Mouse (Mus musculus): ENCODE results near the gene Agbl5. TPM values are rescaled to one million over a fixed set of nuclear protein-coding genes. Genes with fewer than 3 reads are reported as not detected.

Agbl5 gene
- total and polyA plus RNA-seq, 2 experiments from 2014 or later, result 4.2 to 28.2 TPM

DNA sequence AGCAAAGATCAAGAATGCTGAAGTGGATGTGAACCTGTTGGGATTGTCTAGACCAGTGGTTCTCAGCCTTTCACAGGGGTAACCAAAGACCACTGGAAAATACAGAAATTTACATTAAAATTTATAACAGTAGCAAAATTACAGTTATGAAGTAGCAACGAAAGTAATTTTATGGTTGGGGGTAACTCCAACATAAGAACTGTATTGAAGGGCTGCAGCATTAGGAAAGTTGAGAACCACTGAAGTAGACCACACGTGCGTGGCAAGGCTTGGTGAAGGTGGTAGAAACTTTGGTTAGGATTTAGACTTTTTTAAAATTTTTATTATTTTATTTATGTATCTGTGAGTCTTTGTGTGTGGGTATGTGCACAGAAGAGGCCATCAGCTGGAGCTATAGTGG, 20.8 kb upstream of the Agbl5 start, which contains the start of gene Tmem214:
TSS of gene Tmem214 (plus strand) at position 301 of the 400 bp plus-strand sequence.
- no peak for ATAC-seq (ENCODE audit: insufficient read depth, low read depth)
- Histone ChIP-seq H3K4me1 (ENCODE audit: control insufficient read depth, insufficient read depth) (peaks cover 7% of the 10 kb centered on the region), H3K4me2 (ENCODE audit: low read depth, low read length) (no peak within 1 kb of the TSS), H3K27me3 (ENCODE audit: control insufficient read depth, insufficient read depth, low read length) (no peaks in the 10 kb centered on the region), H3K27ac (ENCODE audit: low read depth) (no peak within 1 kb of the TSS), H3K9me3 (replicated peaks; ENCODE audit: control insufficient read depth, low read length) (no peaks in the 10 kb centered on the region), H3K4me3 (ENCODE audit: low read depth, low read length) (no peak within 1 kb of the TSS), H3K36me3 (replicated peaks; ENCODE audit: control insufficient read depth, insufficient read depth, low read length) (peaks cover 17% of the 10 kb centered on the region), H3K9ac (replicated peaks; ENCODE audit: low read depth, low read length) (no peak within 1 kb of the TSS)
- no peak for DNase-seq (ENCODE audit: low spot score)
- TF ChIP-seq EP300 (IDR thresholded peaks at IDR 0.05; ENCODE audit: low read depth) (no peak), CTCF (IDR thresholded peaks at IDR 0.05; ENCODE audit: low read depth) (no peak)
- WGBS, result 96% methylated on average over 3 of the region's 3 CpGs

DNA sequence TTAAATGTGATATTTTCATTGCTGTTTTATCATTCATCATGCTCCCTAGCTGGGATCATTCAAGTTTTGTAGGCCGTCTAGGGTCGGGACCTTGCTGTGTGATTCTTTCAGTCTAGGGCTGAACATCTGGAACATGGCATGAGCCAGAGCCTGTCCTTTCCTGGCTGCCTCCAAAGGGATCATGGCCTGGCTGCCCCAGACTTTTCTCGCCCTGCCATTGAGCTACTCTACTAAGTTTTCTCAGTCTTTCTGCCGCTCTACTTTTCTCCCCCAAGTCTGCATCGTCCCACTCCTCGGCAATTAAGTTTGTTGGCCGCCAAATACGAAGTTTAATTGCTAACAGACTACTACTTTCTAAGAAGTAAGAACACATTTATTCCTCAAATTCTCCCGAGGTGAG, 19.5 kb upstream of the Agbl5 start:
- Histone ChIP-seq H3K4me1 (ENCODE audit: control insufficient read depth, insufficient read depth) (peaks cover 7% of the 10 kb centered on the region), H3K9me3 (replicated peaks; ENCODE audit: control insufficient read depth, low read length) (no peaks in the 10 kb centered on the region), H3K9ac (replicated peaks; ENCODE audit: low read depth, low read length) (peak overlapping the region; percentile 89), H3K4me2 (ENCODE audit: low read depth, low read length) (peak overlapping the region; percentile 69), H3K27ac (ENCODE audit: low read depth) (no peak overlapping the region), H3K4me3 (ENCODE audit: low read depth, low read length) (peak overlapping the region; percentile 91), H3K27me3 (ENCODE audit: control insufficient read depth, insufficient read depth, low read length) (no peaks in the 10 kb centered on the region), H3K36me3 (replicated peaks; ENCODE audit: control insufficient read depth, insufficient read depth, low read length) (peaks cover 29% of the 10 kb centered on the region)
- TF ChIP-seq CTCF (IDR thresholded peaks at IDR 0.05; ENCODE audit: low read depth) (no peak), EP300 (IDR thresholded peaks at IDR 0.05; ENCODE audit: low read depth) (no peak)
- 20% methylated on average over 9 of the region's 9 CpGs for whole genome bisulfite sequencing
- ATAC-seq (ENCODE audit: insufficient read depth, low read depth) (no peak; the same call in 1 of the 2 replicates), DNase-seq (ENCODE audit: low spot score) (no peak)

DNA sequence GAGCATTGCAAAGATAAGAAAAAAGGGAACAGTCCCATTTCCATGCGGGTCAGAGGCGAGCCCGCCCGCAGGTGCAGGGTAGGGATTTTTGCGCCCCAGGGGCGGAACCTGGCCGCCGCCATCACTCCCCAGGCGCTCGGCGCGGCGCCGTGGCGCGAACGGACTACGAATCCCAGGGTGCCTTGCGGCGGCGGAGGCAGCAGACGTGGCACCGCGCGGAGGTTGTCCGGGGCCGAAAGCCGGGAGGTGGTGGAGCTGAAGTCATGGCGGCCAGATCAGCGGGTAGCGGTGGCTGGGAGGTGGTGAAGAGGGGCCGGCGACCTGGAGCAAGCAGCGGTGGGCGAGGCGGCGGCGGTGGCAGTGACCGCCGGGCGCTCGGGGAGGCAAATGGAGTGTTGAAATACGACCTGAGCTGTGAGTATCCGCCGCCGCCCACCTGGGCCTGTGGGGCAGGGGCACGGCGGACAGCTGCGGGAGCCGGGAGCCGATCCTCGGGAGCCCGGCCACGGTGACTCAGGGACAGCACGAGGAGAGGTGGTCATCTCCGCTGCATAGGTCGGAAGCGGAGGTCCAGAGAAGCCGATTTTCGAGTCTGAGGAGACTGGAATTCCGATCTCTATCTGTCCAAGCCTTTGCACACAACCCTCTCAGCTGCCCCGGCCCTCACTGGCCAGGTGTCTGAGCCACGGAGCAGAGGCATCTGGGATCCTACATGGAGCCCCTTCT, 18.9 kb upstream of the Agbl5 start:
- DNase-seq (ENCODE audit: low spot score), result peak; percentile 79
- under 1% methylated on average over 62 of the region's 63 CpGs for WGBS

DNA sequence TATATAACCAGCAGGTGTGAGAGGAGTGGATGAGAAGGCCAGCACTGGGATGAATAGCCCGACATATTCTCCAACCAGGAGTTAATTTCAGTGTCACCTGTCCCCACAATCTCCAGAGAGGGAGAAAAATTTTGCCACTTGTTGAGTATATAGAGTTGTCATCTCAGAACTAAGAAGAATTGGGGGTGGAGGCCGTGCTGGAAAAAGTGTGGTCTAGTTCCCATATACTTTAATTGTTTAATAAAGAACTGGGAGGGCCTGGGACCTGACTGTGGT, 18.4 kb upstream of the Agbl5 start:
- Histone ChIP-seq H3K4me2 (ENCODE audit: low read depth, low read length) (peak overlapping the region; percentile 69), H3K36me3 (replicated peaks; ENCODE audit: control insufficient read depth, insufficient read depth, low read length) (peaks cover 40% of the 10 kb centered on the region), H3K4me3 (ENCODE audit: low read depth, low read length) (peak overlapping the region; percentile 91), H3K27me3 (ENCODE audit: control insufficient read depth, insufficient read depth, low read length) (no peaks in the 10 kb centered on the region), H3K9ac (replicated peaks; ENCODE audit: low read depth, low read length) (peak overlapping the region; percentile 89), H3K4me1 (ENCODE audit: control insufficient read depth, insufficient read depth) (peaks cover 7% of the 10 kb centered on the region), H3K9me3 (replicated peaks; ENCODE audit: control insufficient read depth, low read length) (no peaks in the 10 kb centered on the region), H3K27ac (ENCODE audit: low read depth) (peak overlapping the region; percentile 63)
- WGBS, result 15% methylated on average over 2 of the region's 2 CpGs
- no peak for DNase-seq (ENCODE audit: low spot score)
- ATAC-seq (ENCODE audit: insufficient read depth, low read depth), result no peak
- TF ChIP-seq EP300 (IDR thresholded peaks at IDR 0.05; ENCODE audit: low read depth), result no peak
- no peak for TF ChIP-seq CTCF (IDR thresholded peaks at IDR 0.05; ENCODE audit: low read depth)

More for the DNA sequence above, 18.9 kb upstream of the Agbl5 start:
- no peak for TF ChIP-seq CTCF (IDR thresholded peaks at IDR 0.05; ENCODE audit: low read depth)
- peak; percentile 43; the same call in 1 of the 2 replicates for TF ChIP-seq EP300 (IDR thresholded peaks at IDR 0.05; ENCODE audit: low read depth)
- peak overlapping the region; percentile 63 for H3K27ac ChIP-seq (ENCODE audit: low read depth)
- H3K4me3 ChIP-seq (ENCODE audit: low read depth, low read length), result peak overlapping the region; percentile 91
- H3K4me2 ChIP-seq (ENCODE audit: low read depth, low read length), result peak overlapping the region; percentile 69
- no peaks in the 10 kb centered on the region for H3K9me3 ChIP-seq (replicated peaks; ENCODE audit: control insufficient read depth, low read length)
- peak; percentile 95 for ATAC-seq (ENCODE audit: insufficient read depth, low read depth)
- no peaks in the 10 kb centered on the region for H3K27me3 ChIP-seq (ENCODE audit: control insufficient read depth, insufficient read depth, low read length)
- peaks cover 35% of the 10 kb centered on the region for H3K36me3 ChIP-seq (replicated peaks; ENCODE audit: control insufficient read depth, insufficient read depth, low read length)
- peak overlapping the region; percentile 89 for H3K9ac ChIP-seq (replicated peaks; ENCODE audit: low read depth, low read length)
- H3K4me1 ChIP-seq (ENCODE audit: control insufficient read depth, insufficient read depth), result peaks cover 7% of the 10 kb centered on the region

DNA sequence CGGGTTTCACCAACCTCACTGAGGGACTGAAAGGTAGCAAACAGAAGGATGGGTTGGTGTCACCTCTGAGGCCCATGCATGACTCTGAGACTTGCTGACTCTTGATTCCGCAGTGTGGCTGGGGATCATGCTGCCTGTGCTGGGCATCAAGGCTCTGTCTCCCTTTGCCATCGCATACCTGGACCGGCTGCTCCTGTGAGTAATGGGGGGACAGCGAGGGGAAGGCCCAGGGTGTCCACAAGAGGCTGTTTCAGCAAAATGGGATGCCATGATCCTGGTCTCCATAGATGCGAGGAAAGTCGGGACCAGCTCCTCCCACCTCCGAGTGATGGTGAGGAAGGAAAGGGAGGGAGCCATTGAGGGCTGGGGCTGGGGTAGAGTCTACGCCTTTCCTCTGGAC, 15.9 kb upstream of the Agbl5 start:
- no peak overlapping the region for H3K4me3 ChIP-seq (ENCODE audit: low read depth, low read length)
- H3K27me3 ChIP-seq (ENCODE audit: control insufficient read depth, insufficient read depth, low read length), result no peaks in the 10 kb centered on the region
- DNase-seq (ENCODE audit: low spot score), result no peak
- ATAC-seq (ENCODE audit: insufficient read depth, low read depth), result no peak
- H3K27ac ChIP-seq (ENCODE audit: low read depth), result no peak overlapping the region
- WGBS, result 89% methylated on average over 9 of the region's 9 CpGs
- no peaks in the 10 kb centered on the region for H3K9me3 ChIP-seq (replicated peaks; ENCODE audit: control insufficient read depth, low read length)
- H3K4me2 ChIP-seq (ENCODE audit: low read depth, low read length), result no peak overlapping the region
- no peak overlapping the region for H3K9ac ChIP-seq (replicated peaks; ENCODE audit: low read depth, low read length)
- peaks cover 65% of the 10 kb centered on the region for H3K36me3 ChIP-seq (replicated peaks; ENCODE audit: control insufficient read depth, insufficient read depth, low read length)
- no peak for TF ChIP-seq CTCF (IDR thresholded peaks at IDR 0.05; ENCODE audit: low read depth)
- no peak for TF ChIP-seq EP300 (IDR thresholded peaks at IDR 0.05; ENCODE audit: low read depth)
- H3K4me1 ChIP-seq (ENCODE audit: control insufficient read depth, insufficient read depth), result peaks cover 7% of the 10 kb centered on the region

GRCm38 (mm10) chr5:30874365-30874764, 14.1 kb upstream of the Agbl5 start:
- Histone ChIP-seq H3K4me2 (ENCODE audit: low read depth, low read length) (no peak overlapping the region), H3K4me3 (ENCODE audit: low read depth, low read length) (no peak overlapping the region), H3K4me1 (ENCODE audit: control insufficient read depth, insufficient read depth) (peaks cover 7% of the 10 kb centered on the region), H3K27ac (ENCODE audit: low read depth) (no peak overlapping the region), H3K9me3 (replicated peaks; ENCODE audit: control insufficient read depth, low read length) (no peaks in the 10 kb centered on the region), H3K9ac (replicated peaks; ENCODE audit: low read depth, low read length) (no peak overlapping the region), H3K27me3 (ENCODE audit: control insufficient read depth, insufficient read depth, low read length) (no peaks in the 10 kb centered on the region), H3K36me3 (replicated peaks; ENCODE audit: control insufficient read depth, insufficient read depth, low read length) (peaks cover 67% of the 10 kb centered on the region)
- ATAC-seq (ENCODE audit: insufficient read depth, low read depth) (no peak), DNase-seq (ENCODE audit: low spot score) (no peak)
- WGBS, result 90% methylated on average over 7 of the region's 7 CpGs
- TF ChIP-seq CTCF (IDR thresholded peaks at IDR 0.05; ENCODE audit: low read depth) (no peak), EP300 (IDR thresholded peaks at IDR 0.05; ENCODE audit: low read depth) (no peak)
